8 mouse cellular contexts compared by ENCODE assay signal in genomic region chr16:18394777-18395619, GRCm38 (mm10). TPM values are rescaled to one million over a fixed set of nuclear protein-coding genes. Genes with fewer than 3 reads are reported as not detected.
DNase-seq lines count a peak whose midpoint lies in the region; ATAC-seq and TF ChIP-seq lines count a peak whose summit lies in the region.

No protein-coding gene starts in this region.

- H3K4me3 ChIP-seq in neural tube, embryonic 11.5 days (ENCODE audit: low read depth, low read length), result 0 out of 2 replicates have a peak overlapping the region, but pooled peaks have one; percentile 8
- H3K4me3 ChIP-seq in hindbrain, postnatal 0 days (ENCODE audit: low read length), result no peak overlapping the region

- peak overlapping the region; percentile 18; the same call in 1 of the 2 replicates for H3K9ac ChIP-seq in neural tube, embryonic 11.5 days (ENCODE audit: low read length)
- H3K9ac ChIP-seq in hindbrain, postnatal 0 days (replicated peaks; ENCODE audit: low read length), result 0 out of 2 replicates have a peak overlapping the region, but pooled peaks have one; percentile 3

- H3K27ac ChIP-seq in neural tube, embryonic 11.5 days (ENCODE audit: low read depth, low read length), result peak overlapping the region; percentile 82
- peak overlapping the region; percentile 64 for H3K27ac ChIP-seq in hindbrain, postnatal 0 days

- H3K9me3 ChIP-seq in neural tube, embryonic 11.5 days (ENCODE audit: control insufficient read depth, low read length), result no peaks in the 10 kb centered on the region
- no peaks in the 10 kb centered on the region for H3K9me3 ChIP-seq in hindbrain, postnatal 0 days (ENCODE audit: low read length)

- TF ChIP-seq CTCF in hindbrain, postnatal 0 days (IDR thresholded peaks at IDR 0.05; ENCODE audit: low read depth), result no peak

- H3K4me1 ChIP-seq in neural tube, embryonic 11.5 days (ENCODE audit: control insufficient read depth, insufficient read depth, low read length), result peaks cover 42% of the 10 kb centered on the region
- peaks cover 23% of the 10 kb centered on the region for H3K4me1 ChIP-seq in hindbrain, postnatal 0 days (ENCODE audit: insufficient read depth, low read length)

- peak overlapping the region; percentile 95 for H3K4me2 ChIP-seq in neural tube, embryonic 11.5 days (ENCODE audit: low read depth)
- H3K4me2 ChIP-seq in hindbrain, postnatal 0 days (ENCODE audit: low read depth, low read length), result peak overlapping the region; percentile 27; the same call in 1 of the 2 replicates

- peak; percentile 51 for DNase-seq in cerebellum, adult 11-12 months
- no peak for DNase-seq in cerebellum, adult 11 months
- DNase-seq in neural tube, embryonic 11.5 days (ENCODE audit: low spot score), result peak; percentile 57
- DNase-seq in neural tube, embryonic 10.5 days (ENCODE audit: extremely low spot score, low spot score), result no peak
- DNase-seq in hindbrain, postnatal 0 days (ENCODE audit: low spot score), result peak; percentile 30
- DNase-seq in right cerebral cortex, adult 2 months (ENCODE audit: low spot score in 2 of 2), result no peak
- no peak for DNase-seq in adrenal gland, adult 8-10 months

- 21% methylated on average over 11 of the region's 11 CpGs for WGBS in neural tube, embryonic 11.5 days
- WGBS in hindbrain, postnatal 0 days, result 17% methylated on average over 11 of the region's 11 CpGs

- no peaks in the 10 kb centered on the region for H3K27me3 ChIP-seq in neural tube, embryonic 11.5 days (ENCODE audit: control insufficient read depth, insufficient read depth, low read length)
- no peaks in the 10 kb centered on the region for H3K27me3 ChIP-seq in hindbrain, postnatal 0 days (ENCODE audit: insufficient read depth, low read length)

- ATAC-seq in neural tube, embryonic 11.5 days (ENCODE audit: insufficient read depth, low FRiP score, low TSS enrichment), result peak; percentile 41
- no peak for ATAC-seq in hindbrain, postnatal 0 days
- no peak for ATAC-seq in inflammation-experienced regulatory T-cells, adult 6 months

- H3K36me3 ChIP-seq in neural tube, embryonic 11.5 days (ENCODE audit: control insufficient read depth, insufficient read depth, low read length), result peaks cover 18% of the 10 kb centered on the region
- H3K36me3 ChIP-seq in hindbrain, postnatal 0 days (ENCODE audit: insufficient read depth, low read length), result peaks cover 25% of the 10 kb centered on the region

RNA-seq across cellular contexts. Expression of gene Txnrd2, which starts 31.2 kb away (rescaled TPM):
- polyA plus RNA-seq in neural tube, embryonic 11.5 days (2014; fragmentation: Nextera tagmentation; extraction: Ambion mirVana), result 20.4 TPM in 2 replicates
- 17.9 and 23.1 TPM in 2 replicates for total RNA-seq in hindbrain, postnatal 0 days (2014; rRNA removed)
- 37.6 and 41.8 TPM in 2 replicates for polyA plus RNA-seq in hindbrain, postnatal 0 days (2015; fragmentation: Nextera tagmentation; extraction: Ambion mirVana)
- total RNA-seq in adrenal gland, adult 8-10 months (2022), result 100 to 1,000 TPM in 2 of 4 experiments, 10 to 100 TPM in 2; 79.2 to 123 (median 103) TPM
- polyA plus RNA-seq in inflammation-experienced regulatory T-cells, adult 6 months (2017; shearing (Covaris generic)), result 10 to 100 TPM; 15.9 to 21.2 (median 20.4) TPM

RNA-seq across cellular contexts. Expression of gene Comt, which starts 31.7 kb away (rescaled TPM):
- 60.8 and 64.0 TPM in 2 replicates for polyA plus RNA-seq in neural tube, embryonic 11.5 days (2014; fragmentation: Nextera tagmentation; extraction: Ambion mirVana)
- total RNA-seq in hindbrain, postnatal 0 days (2014; rRNA removed), result 82.8 and 88.9 TPM in 2 replicates
- 94.3 and 102 TPM in 2 replicates for polyA plus RNA-seq in hindbrain, postnatal 0 days (2015; fragmentation: Nextera tagmentation; extraction: Ambion mirVana)
- 100 to 1,000 TPM; 147 to 201 (median 185) TPM for total RNA-seq in adrenal gland, adult 8-10 months (2022)
- polyA plus RNA-seq in inflammation-experienced regulatory T-cells, adult 6 months (2017; shearing (Covaris generic)), result 10 to 100 TPM; 51.4 to 56.7 (median 52.3) TPM

RNA-seq across cellular contexts. Expression of gene Arvcf, which starts 47.0 kb away (rescaled TPM):
- polyA plus RNA-seq in neural tube, embryonic 11.5 days (2014; fragmentation: Nextera tagmentation; extraction: Ambion mirVana), result 81.6 and 82.2 TPM in 2 replicates
- 168 and 180 TPM in 2 replicates for total RNA-seq in hindbrain, postnatal 0 days (2014; rRNA removed)
- polyA plus RNA-seq in hindbrain, postnatal 0 days (2015; fragmentation: Nextera tagmentation; extraction: Ambion mirVana), result 46.3 and 48.9 TPM in 2 replicates
- 10 to 100 TPM; 25.5 to 67.0 (median 52.7) TPM for total RNA-seq in adrenal gland, adult 8-10 months (2022)
- polyA plus RNA-seq in inflammation-experienced regulatory T-cells, adult 6 months (2017; shearing (Covaris generic)), result 1 to 10 TPM in 1 of 3 experiments, under 1 TPM in 2; 0.52 to 1.0 (median 0.66) TPM

RNA-seq across cellular contexts. Expression of gene Tango2, which starts 47.1 kb away (rescaled TPM):
- polyA plus RNA-seq in neural tube, embryonic 11.5 days (2014; fragmentation: Nextera tagmentation; extraction: Ambion mirVana), result 43.4 and 49.8 TPM in 2 replicates
- 43.5 and 63.3 TPM in 2 replicates for total RNA-seq in hindbrain, postnatal 0 days (2014; rRNA removed)
- 95.6 and 99.2 TPM in 2 replicates for polyA plus RNA-seq in hindbrain, postnatal 0 days (2015; fragmentation: Nextera tagmentation; extraction: Ambion mirVana)
- total RNA-seq in adrenal gland, adult 8-10 months (2022), result 10 to 100 TPM; 45.4 to 68.0 (median 52.7) TPM
- 10 to 100 TPM; 48.6 to 81.2 (median 70.2) TPM for polyA plus RNA-seq in inflammation-experienced regulatory T-cells, adult 6 months (2017; shearing (Covaris generic))

Comparison
In these comparisons a context has a peak if more than half of its experiments do, and no peak if none do; other contexts are left out.
1. DNase-seq: peak in cerebellum, adult 11-12 months (single experiment), neural tube, embryonic 11.5 days (single experiment) and hindbrain, postnatal 0 days (single experiment); none in cerebellum, adult 11 months (single experiment), neural tube, embryonic 10.5 days (single experiment), right cerebral cortex, adult 2 months (0 of 2) and adrenal gland, adult 8-10 months (single experiment).
2. RNA of gene Arvcf, which starts 47.0 kb away (polyA plus RNA-seq): 81.6 to 82.2 TPM in neural tube, embryonic 11.5 days and 46.3 to 48.9 TPM in hindbrain, postnatal 0 days; 0.52 to 1.0 TPM in inflammation-experienced regulatory T-cells, adult 6 months; every median in the first group is over 10 times any median in the second.